Mouse (Mus musculus) kidney, embryonic 14.5 days (tissue): Measurements from ENCODE around the gene Trim31. TPM values are rescaled to one million over a fixed set of nuclear protein-coding genes. Genes with fewer than 3 reads are reported as not detected.
"Not testable (repeated sequence)": the region's sequence is repeated elsewhere in the genome, so short reads cannot be mapped to it uniquely, and the experiment has no call there.

Source experiments
- ATAC-seq: fragments of 200-750 bp; cut with Nextera tagmentation; 2 replicates; pipeline ENCODE4 v1.8.0; 2017; ENCODE audit warnings: moderate number of reproducible peaks, mild to moderate bottlenecking, moderate TSS enrichment, moderate library complexity; ENCODE audit not compliant: low FRiP score, low TSS enrichment
- H3K27ac ChIP-seq: fragments of 300-500 bp; sonication (generic); 2 replicates; pipeline ENCODE4 v1.5.1; 2014; ENCODE audit warnings: low read depth, mild to moderate bottlenecking, low read length, moderate library complexity, mixed read lengths
- H3K27me3 ChIP-seq: fragments of 300-500 bp; sonication (generic); 2 replicates; pipeline ENCODE4 v1.6.1; 2014; ENCODE audit warnings: mild to moderate bottlenecking, low read length; ENCODE audit not compliant: control insufficient read depth, insufficient read depth
- H3K36me3 ChIP-seq: fragments of 300-500 bp; sonication (generic); 2 replicates; pipeline ENCODE4 v1.6.1; 2014; ENCODE audit warnings: low read length, mixed read lengths; ENCODE audit not compliant: control insufficient read depth, insufficient read depth
- H3K4me1 ChIP-seq: fragments of 300-500 bp; sonication (generic); 2 replicates; pipeline ENCODE4 v1.6.1; 2014; ENCODE audit warnings: low read length, mixed read lengths; ENCODE audit not compliant: control insufficient read depth, insufficient read depth
- H3K4me2 ChIP-seq: fragments of 300-500 bp; sonication (generic); replicated peaks from 2 replicates; pipeline ENCODE4 v1.6.1; 2014; ENCODE audit warnings: low read depth, mild to moderate bottlenecking, low read length
- H3K4me3 ChIP-seq: fragments of 300-500 bp; sonication (generic); 2 replicates; pipeline ENCODE4 v1.5.1; 2014; ENCODE audit warnings: mild to moderate bottlenecking, low read length
- H3K9ac ChIP-seq: fragments of 300-500 bp; sonication (generic); 2 replicates; pipeline ENCODE4 v1.6.1; 2014; ENCODE audit warnings: low read depth, mild to moderate bottlenecking, low read length, moderate library complexity
- H3K9me3 ChIP-seq: fragments of 300-500 bp; sonication (generic); 2 replicates; pipeline ENCODE4 v1.6.1; 2016; ENCODE audit warnings: low read length; ENCODE audit not compliant: control insufficient read depth
- WGBS: fragments of 180-500 bp; shearing (Covaris S2); extraction: QIAGEN DNeasy Blood & Tissue Kit; methylation state at CpG from one replicate; pipeline ENCODE4 v1.1.7; 2014; 5-methylcytosine and 5-hydroxymethylcytosine counted together
- polyA plus RNA-seq: library from polyadenylated mRNA; unstranded; fragments of >200 nt; fragmentation: Nextera tagmentation; extraction: Ambion mirVana; gene quantifications from 2 replicates; pipeline ENCODE4 v1.2.1, GENCODE M21; 2014

Trim31 gene
- polyA plus RNA-seq, 1 experiment from 2014 or later, result not detected

DNA sequence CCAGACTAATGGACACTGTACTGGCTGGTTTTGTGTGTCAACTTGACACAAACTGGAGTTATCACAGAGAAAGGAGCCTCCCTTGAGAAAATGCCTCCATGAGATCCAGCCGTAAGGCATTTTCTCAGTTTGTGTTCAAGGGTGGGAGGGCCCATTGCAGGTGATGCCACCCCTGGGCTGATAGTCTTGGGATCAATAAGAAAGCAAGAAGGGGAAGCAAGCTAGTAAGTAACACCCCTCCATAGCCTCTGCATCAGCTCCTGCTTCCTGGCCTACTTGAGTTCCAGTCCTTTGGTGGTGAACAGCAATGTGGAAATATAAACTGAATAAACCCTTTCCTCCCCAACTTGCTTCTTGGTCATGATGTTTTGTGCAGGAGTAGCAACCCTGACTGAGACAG is 6.4 kb upstream of the Trim31 start:
- not testable (repeated sequence) for H3K4me3 ChIP-seq, ATAC-seq, H3K27ac ChIP-seq, H3K4me1 ChIP-seq, H3K36me3 ChIP-seq, H3K27me3 ChIP-seq, H3K4me2 ChIP-seq, H3K9ac ChIP-seq, H3K9me3 ChIP-seq
- 77% methylated on average over 1 of the region's 1 CpGs for WGBS

- H3K9me3 ChIP-seq, result no peaks in the 10 kb centered on the region
- ATAC-seq, result no peak
- no peak overlapping the region for H3K27ac ChIP-seq
- 11% methylated on average over 2 of the region's 2 CpGs for WGBS
- no peak overlapping the region for H3K9ac ChIP-seq
- no peak overlapping the region for H3K4me2 ChIP-seq
- H3K4me1 ChIP-seq, result no peaks in the 10 kb centered on the region
- no peaks in the 10 kb centered on the region for H3K27me3 ChIP-seq
- H3K4me3 ChIP-seq, result no peak overlapping the region
- H3K36me3 ChIP-seq, result no peaks in the 10 kb centered on the region
Measured at GRCm38 (mm10) chr17:36892362-36892761, 5.6 kb upstream of the Trim31 start.

GRCm38 (mm10) chr17:36893387-36893786 is 4.5 kb upstream of the Trim31 start:
- no peak overlapping the region for H3K4me2 ChIP-seq
- H3K27me3 ChIP-seq, result no peaks in the 10 kb centered on the region
- no peaks in the 10 kb centered on the region for H3K4me1 ChIP-seq
- no peak overlapping the region for H3K4me3 ChIP-seq
- no peak for ATAC-seq
- H3K9ac ChIP-seq, result no peak overlapping the region
- 82% methylated on average over 5 of the region's 5 CpGs for WGBS
- H3K9me3 ChIP-seq, result no peaks in the 10 kb centered on the region
- no peak overlapping the region for H3K27ac ChIP-seq
- H3K36me3 ChIP-seq, result no peaks in the 10 kb centered on the region

DNA sequence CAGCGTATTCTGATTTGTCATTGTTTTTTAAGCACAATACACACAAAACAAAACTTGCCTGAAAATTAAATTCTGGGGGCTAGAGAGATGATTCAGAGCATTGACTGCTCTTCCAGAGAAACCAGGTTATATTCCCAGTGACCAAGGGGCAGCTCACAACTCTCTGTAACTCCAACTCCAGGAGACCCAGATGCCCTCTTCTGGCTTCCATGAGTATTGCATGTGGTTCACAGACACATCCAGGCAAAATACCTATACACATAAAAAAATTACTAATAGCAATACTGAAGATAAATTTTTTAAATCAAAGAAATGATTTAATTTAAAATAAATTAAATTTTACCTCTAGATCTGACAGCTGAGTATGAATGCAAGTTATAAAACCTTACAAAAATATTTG is 1.3 kb upstream of the Trim31 start:
- Histone ChIP-seq H3K27ac (no peak overlapping the region), H3K9ac (no peak overlapping the region), H3K36me3 (no peaks in the 10 kb centered on the region), H3K4me2 (no peak overlapping the region), H3K4me3 (no peak overlapping the region), H3K9me3 (no peaks in the 10 kb centered on the region), H3K27me3 (no peaks in the 10 kb centered on the region), H3K4me1 (no peaks in the 10 kb centered on the region)
- ATAC-seq, result no peak
- WGBS, result 88% methylated on average over 1 of the region's 1 CpGs

DNA sequence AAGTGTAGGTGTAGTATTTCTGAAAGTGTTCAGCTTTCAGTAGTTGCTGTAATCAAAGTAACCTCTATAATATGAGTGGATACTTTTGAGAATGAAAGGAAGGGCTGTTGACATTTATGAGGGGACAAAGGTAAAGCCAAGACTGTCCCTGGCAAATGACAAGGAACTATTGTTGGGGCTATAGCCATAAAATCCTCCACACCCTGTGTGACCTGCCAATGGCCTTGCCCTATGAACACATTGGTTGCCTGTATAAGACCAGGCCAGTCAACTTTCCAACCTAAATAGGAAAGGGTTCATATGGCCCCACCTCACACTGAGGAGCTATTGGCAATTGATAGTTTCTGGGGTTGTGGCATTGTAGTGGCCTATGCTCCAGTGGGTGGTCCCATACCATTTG is 853 bp upstream of the Trim31 start:
- Histone ChIP-seq H3K4me1 (no peaks in the 10 kb centered on the region), H3K4me2 (no peak overlapping the region), H3K27ac (no peak overlapping the region), H3K36me3 (no peaks in the 10 kb centered on the region), H3K4me3 (no peak overlapping the region), H3K9ac (no peak overlapping the region), H3K9me3 (no peaks in the 10 kb centered on the region), H3K27me3 (no peaks in the 10 kb centered on the region)
- no peak for ATAC-seq

GRCm38 (mm10) chr17:36899376-36899775 is 1.5 kb downstream of the Trim31 start:
- Histone ChIP-seq H3K27me3 (no peaks in the 10 kb centered on the region), H3K9ac (no peak overlapping the region), H3K4me3 (no peak overlapping the region), H3K36me3 (no peaks in the 10 kb centered on the region), H3K27ac (no peak overlapping the region), H3K4me2 (no peak overlapping the region), H3K4me1 (no peaks in the 10 kb centered on the region), H3K9me3 (no peaks in the 10 kb centered on the region)
- no peak for ATAC-seq
- WGBS, result 88% methylated on average over 4 of the region's 4 CpGs

DNA sequence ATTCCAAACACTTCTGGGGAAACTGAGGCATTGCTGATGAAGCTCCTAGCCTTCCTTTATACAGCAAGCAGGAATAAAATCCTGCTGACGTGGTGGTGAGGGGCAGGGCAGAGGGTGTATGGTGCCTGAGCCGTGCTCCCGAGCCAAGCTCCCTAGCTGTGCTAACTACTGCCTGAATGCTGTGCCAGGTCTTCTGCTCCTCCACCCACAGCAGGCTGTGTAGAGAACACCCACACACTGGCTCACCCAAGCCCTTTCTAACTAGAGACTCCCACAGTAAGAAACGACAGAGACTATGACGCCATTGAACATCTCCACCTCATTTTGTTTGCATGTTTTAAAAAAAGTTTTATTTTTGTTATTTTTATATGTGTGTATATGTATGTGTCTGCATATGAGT is 2.1 kb downstream of the Trim31 start:
- 87% methylated on average over 5 of the region's 5 CpGs for WGBS
- no peaks in the 10 kb centered on the region for H3K27me3 ChIP-seq
- H3K27ac ChIP-seq, result no peak overlapping the region
- H3K4me2 ChIP-seq, result no peak overlapping the region
- H3K9me3 ChIP-seq, result no peaks in the 10 kb centered on the region
- no peak overlapping the region for H3K4me3 ChIP-seq
- no peak overlapping the region for H3K9ac ChIP-seq
- no peaks in the 10 kb centered on the region for H3K4me1 ChIP-seq
- ATAC-seq, result no peak
- H3K36me3 ChIP-seq, result no peaks in the 10 kb centered on the region

DNA sequence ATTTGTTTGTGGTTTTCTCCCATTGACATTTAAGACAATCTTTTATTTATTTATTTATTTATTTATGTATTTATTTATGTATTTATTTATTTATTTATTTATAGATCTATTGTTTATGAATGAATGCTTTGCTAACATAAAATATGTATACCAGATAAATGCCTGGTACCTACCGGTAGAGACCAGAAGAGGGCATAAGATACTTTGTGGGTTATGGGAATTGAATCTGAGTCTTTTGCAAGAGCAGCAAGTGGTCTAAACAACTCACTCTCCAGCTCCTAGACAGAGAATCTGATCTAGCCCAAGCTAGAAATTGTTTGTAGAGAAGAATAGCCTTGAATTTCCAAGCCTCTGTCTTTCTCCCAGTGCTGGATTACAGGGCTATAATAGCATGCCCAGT is 2.8 kb downstream of the Trim31 start:
- no peak overlapping the region for H3K9ac ChIP-seq
- H3K9me3 ChIP-seq, result no peaks in the 10 kb centered on the region
- H3K4me2 ChIP-seq, result no peak overlapping the region
- no peak overlapping the region for H3K27ac ChIP-seq
- H3K4me3 ChIP-seq, result no peak overlapping the region
- 42% methylated on average over 1 of the region's 1 CpGs for WGBS
- no peaks in the 10 kb centered on the region for H3K36me3 ChIP-seq
- H3K4me1 ChIP-seq, result no peaks in the 10 kb centered on the region
- H3K27me3 ChIP-seq, result no peaks in the 10 kb centered on the region
- no peak for ATAC-seq

DNA sequence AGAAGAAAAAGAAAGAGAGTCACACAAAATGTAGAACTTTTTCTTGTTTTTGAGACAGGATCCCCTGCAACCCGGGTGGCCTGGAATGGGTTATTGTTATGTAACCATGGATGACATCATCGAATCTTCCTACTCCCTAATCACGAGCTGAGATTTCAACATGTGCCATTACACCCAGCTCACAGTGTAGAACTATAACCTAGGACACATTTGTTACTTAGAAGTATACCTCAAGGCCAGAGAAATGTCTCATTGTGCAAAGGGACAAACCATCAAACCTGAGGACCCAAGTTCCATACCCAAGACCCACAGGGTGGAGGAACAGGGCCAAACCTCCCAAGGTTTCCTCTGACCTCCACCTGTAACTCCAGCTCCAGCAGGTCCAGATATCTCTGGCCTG is 5.7 kb downstream of the Trim31 start:
- no peaks in the 10 kb centered on the region for H3K4me1 ChIP-seq
- no peak for ATAC-seq
- H3K27me3 ChIP-seq, result no peaks in the 10 kb centered on the region
- H3K4me3 ChIP-seq, result no peak overlapping the region
- H3K9me3 ChIP-seq, result no peaks in the 10 kb centered on the region
- no peaks in the 10 kb centered on the region for H3K36me3 ChIP-seq
- H3K4me2 ChIP-seq, result no peak overlapping the region
- WGBS, result 81% methylated on average over 3 of the region's 3 CpGs
- no peak overlapping the region for H3K27ac ChIP-seq
- H3K9ac ChIP-seq, result no peak overlapping the region

GRCm38 (mm10) chr17:36908235-36908634 is 10.3 kb downstream of the Trim31 start:
- H3K9ac ChIP-seq, result no peak overlapping the region
- 54% methylated on average over 1 of the region's 1 CpGs for WGBS

More at GRCm38 (mm10) chr17:36908235-36908634, 10.3 kb downstream of the Trim31 start:
- H3K9me3 ChIP-seq, result no peaks in the 10 kb centered on the region
- H3K27me3 ChIP-seq, result no peaks in the 10 kb centered on the region
- no peak overlapping the region for H3K4me3 ChIP-seq
- no peak overlapping the region for H3K4me2 ChIP-seq
- H3K27ac ChIP-seq, result no peak overlapping the region
- no peaks in the 10 kb centered on the region for H3K4me1 ChIP-seq
- no peaks in the 10 kb centered on the region for H3K36me3 ChIP-seq
- ATAC-seq, result no peak
